ENCODE assay signal across 8 mouse cellular contexts in genomic region chr12:106115070-106115891, GRCm38 (mm10).
DNase-seq lines count a peak whose midpoint lies in the region.

No protein-coding gene starts in this region.

- DNase-seq in gastrocnemius, postnatal 10 days: peak; percentile 53
- DNase-seq in gastrocnemius, postnatal 25 days: no peak
- peak; percentile 59 for DNase-seq in ES-CJ7 (ENCODE audit: low read depth, low spot score)
- peak; percentile 86 for DNase-seq in embryo, embryonic 10 days (ENCODE audit: low spot score)
- DNase-seq in kidney, postnatal 10 days: peak; percentile 81
- peak; percentile 11 for DNase-seq in thymus, postnatal 25 days
- DNase-seq in natural killer cell, adult 2 months (ENCODE audit: low spot score in 2 of 2): no peak
- no peak for DNase-seq in cerebellum, adult 11 months

Comparison
In these comparisons a context has a peak if more than half of its experiments do, and no peak if none do; other contexts are left out.
1. DNase-seq: peak in gastrocnemius, postnatal 10 days (single experiment), ES-CJ7 (single experiment), embryo, embryonic 10 days (single experiment), kidney, postnatal 10 days (single experiment) and thymus, postnatal 25 days (single experiment); none in gastrocnemius, postnatal 25 days (single experiment), natural killer cell, adult 2 months (0 of 2) and cerebellum, adult 11 months (single experiment).